Mouse (Mus musculus) midbrain, postnatal 0 days (tissue): Measurements from ENCODE around the gene Creg2. TPM values are rescaled to one million over a fixed set of nuclear protein-coding genes. Genes with fewer than 3 reads are reported as not detected.
A peak's percentile ranks its signal among the peaks of the same experiment; 100 is the strongest.

Experiments
- ATAC-seq: fragments of 200-750 bp; cut with Nextera tagmentation; 2 replicates; pipeline ENCODE4 v1.8.0; 2017; ENCODE audit warnings: moderate number of reproducible peaks, mild to moderate bottlenecking, moderate TSS enrichment, moderate library complexity; ENCODE audit not compliant: low FRiP score
- DNase-seq: peaks from one replicate; pipeline ENCODE4 v3.0.0-alpha.2; 2015; ENCODE audit warnings: low spot score
- H3K27ac ChIP-seq: fragments of 300-500 bp; sonication (generic); 2 replicates; pipeline ENCODE4 v1.5.1; 2014; ENCODE audit warnings: low read depth, mild to moderate bottlenecking, low read length, mixed read lengths
- H3K27me3 ChIP-seq: fragments of 300-500 bp; sonication (generic); 2 replicates; pipeline ENCODE4 v1.6.1; 2014; ENCODE audit warnings: low read length, control low read depth, mixed read lengths; ENCODE audit not compliant: insufficient read depth
- H3K36me3 ChIP-seq: fragments of 300-500 bp; sonication (generic); 2 replicates; pipeline ENCODE4 v1.6.1; 2014; ENCODE audit warnings: low read length, control low read depth, mixed read lengths; ENCODE audit not compliant: insufficient read depth
- H3K4me1 ChIP-seq: fragments of 300-500 bp; sonication (generic); 2 replicates; pipeline ENCODE4 v1.6.1; 2014; ENCODE audit warnings: mild to moderate bottlenecking, control low read depth, antibody characterized with exemption, low read length, mixed read lengths; ENCODE audit not compliant: insufficient read depth
- H3K4me2 ChIP-seq: fragments of 300-500 bp; sonication (generic); 2 replicates; pipeline ENCODE4 v1.6.1; 2014; ENCODE audit warnings: low read depth, mild to moderate bottlenecking, low read length, mixed read lengths; ENCODE audit not compliant: poor library complexity, severe bottlenecking
- H3K4me3 ChIP-seq: fragments of 300-500 bp; sonication (generic); 2 replicates; pipeline ENCODE4 v1.5.1; 2014; ENCODE audit warnings: low read depth, mild to moderate bottlenecking, low read length, moderate library complexity
- H3K9ac ChIP-seq: fragments of 300-500 bp; sonication (generic); replicated peaks from 2 replicates; pipeline ENCODE4 v1.6.1; 2014; ENCODE audit warnings: mild to moderate bottlenecking, low read length, moderate library complexity, mixed read lengths; ENCODE audit not compliant: poor library complexity, severe bottlenecking
- H3K9me3 ChIP-seq: fragments of 300-500 bp; sonication (generic); 2 replicates; pipeline ENCODE4 v1.6.1; 2016; ENCODE audit warnings: low read length, control low read depth
- CTCF ChIP-seq: IDR thresholded peaks from 2 replicates; pipeline ENCODE4 v1.5.1; 2016; ENCODE audit warnings: antibody characterized with exemption, mild to moderate bottlenecking
- WGBS: fragments of 180-500 bp; shearing (Covaris S2); extraction: QIAGEN DNeasy Blood & Tissue Kit; methylation state at CpG from one replicate; pipeline ENCODE4 v1.1.7; 2014; 5-methylcytosine and 5-hydroxymethylcytosine counted together
- polyA plus RNA-seq: library from polyadenylated mRNA; unstranded; fragments of >200 nt; fragmentation: Nextera tagmentation; extraction: Ambion mirVana; gene quantifications from 2 replicates; pipeline ENCODE4 v1.2.1, GENCODE M21; 2015
- total RNA-seq: library from RNA; depleted of rRNA; stranded (reverse); fragments of >200 nt; gene quantifications from 2 replicates; pipeline ENCODE4 v1.2.3, GENCODE M21; 2014; rRNA removed

Creg2 gene
- total and polyA plus RNA-seq, 2 experiments from 2014 or later: 14.6 to 25.9 TPM

DNA sequence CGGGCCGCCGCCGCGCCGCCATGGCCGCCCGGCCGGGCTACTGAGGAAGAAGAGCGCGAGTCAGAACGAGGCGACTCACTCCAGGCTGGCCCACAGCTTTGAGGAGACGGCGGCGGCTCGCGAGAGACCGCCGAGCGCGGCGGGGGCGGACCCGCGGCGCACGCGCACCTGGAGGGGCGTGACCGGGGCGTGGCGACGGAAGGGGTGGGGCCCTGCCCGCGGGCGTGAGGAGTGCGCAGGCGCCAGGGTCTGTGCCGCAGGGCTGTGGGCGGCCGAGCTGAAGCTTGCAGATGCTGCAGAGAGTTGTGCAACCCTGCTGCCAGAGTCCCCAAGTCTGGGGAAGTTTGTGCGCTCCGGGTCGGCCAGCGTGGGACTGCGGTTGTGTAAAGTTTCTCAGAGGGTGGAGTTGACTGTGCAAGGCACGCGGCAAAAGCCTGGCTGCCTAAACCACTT, 74.0 kb downstream of the Creg2 start, which contains the start of gene Rnf149:
Gene Rnf149, minus strand, starts transcription at position 153 of the 453 bp plus-strand sequence.
- under 1% methylated on average over 33 of the region's 49 CpGs for WGBS
- DNase-seq (peak; percentile 92), ATAC-seq (peak; percentile 96)
- Histone ChIP-seq H3K4me1 (peaks cover 8% of the 10 kb centered on the region), H3K9me3 (no peaks in the 10 kb centered on the region), H3K27me3 (no peaks in the 10 kb centered on the region), H3K36me3 (no peaks in the 10 kb centered on the region), H3K27ac (peak within 1 kb of the TSS; percentile 95), H3K4me2 (peak within 1 kb of the TSS; percentile 80), H3K9ac (peak within 1 kb of the TSS; percentile 82), H3K4me3 (peak within 1 kb of the TSS; percentile 68)
- no peak for TF ChIP-seq CTCF

DNA sequence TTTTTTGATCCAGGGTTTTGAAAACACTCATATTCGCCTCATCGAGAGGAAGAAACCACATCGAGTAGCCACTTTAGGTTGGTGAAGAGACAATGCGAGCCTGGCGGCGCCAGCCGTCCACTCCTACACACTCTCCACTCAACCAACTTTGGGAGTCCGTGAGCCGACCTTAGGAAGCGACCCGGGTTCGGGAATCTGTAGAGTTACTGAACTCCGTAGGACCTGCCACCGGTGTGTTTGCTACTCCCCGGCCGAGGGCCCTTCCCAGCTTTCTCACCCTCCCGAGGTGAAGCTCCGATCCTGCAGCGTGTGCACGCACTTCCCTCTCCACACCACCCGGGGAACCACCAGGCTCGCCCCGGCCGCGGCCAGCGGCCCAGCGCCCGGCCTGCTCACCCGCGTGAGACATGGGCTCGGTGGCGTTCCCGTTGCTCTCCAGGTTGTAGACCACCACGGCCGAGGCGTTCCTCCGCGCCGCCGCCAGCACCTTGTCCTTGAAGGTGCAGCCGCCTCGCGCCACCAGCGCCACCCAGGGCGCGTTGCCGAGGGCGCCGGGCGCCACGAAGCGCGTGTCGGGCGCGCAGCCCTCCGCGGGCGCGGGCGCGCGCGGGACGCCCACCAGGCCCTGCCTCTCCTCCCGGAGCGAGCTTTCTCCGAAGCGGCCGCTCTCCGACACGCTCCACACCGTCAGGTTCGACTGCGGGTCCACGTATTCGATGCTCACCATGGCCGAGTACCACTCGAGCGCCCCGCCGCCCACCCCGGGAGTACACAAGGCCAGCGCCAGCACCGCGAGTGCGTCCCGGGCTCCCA, 74.6 kb downstream of the Creg2 start:
- H3K36me3 ChIP-seq: no peaks in the 10 kb centered on the region
- H3K4me1 ChIP-seq: peaks cover 8% of the 10 kb centered on the region
- H3K27ac ChIP-seq: peak overlapping the region; percentile 95
- peak; percentile 80 for ATAC-seq
- peak overlapping the region; percentile 80 for H3K4me2 ChIP-seq
- no peaks in the 10 kb centered on the region for H3K27me3 ChIP-seq
- peak overlapping the region; percentile 82 for H3K9ac ChIP-seq
- no peaks in the 10 kb centered on the region for H3K9me3 ChIP-seq
- peak; percentile 62 for DNase-seq
- peak; percentile 22 for TF ChIP-seq CTCF
- under 1% methylated on average over 83 of the region's 88 CpGs for WGBS
- peak overlapping the region; percentile 68 for H3K4me3 ChIP-seq

GRCm38 (mm10) chr1:39575778-39576375, 75.4 kb downstream of the Creg2 start:
- H3K9me3 ChIP-seq: no peaks in the 10 kb centered on the region
- peaks cover 8% of the 10 kb centered on the region for H3K4me1 ChIP-seq
- no peak for TF ChIP-seq CTCF
- ATAC-seq: no peak
- no peak overlapping the region for H3K27ac ChIP-seq
- no peak for DNase-seq
- WGBS: 21% methylated on average over 8 of the region's 8 CpGs
- H3K9ac ChIP-seq: no peak overlapping the region; the same call in 1 of the 2 replicates
- no peaks in the 10 kb centered on the region for H3K27me3 ChIP-seq
- peak overlapping the region; percentile 68 for H3K4me3 ChIP-seq
- peak overlapping the region; percentile 80 for H3K4me2 ChIP-seq
- no peaks in the 10 kb centered on the region for H3K36me3 ChIP-seq

DNA sequence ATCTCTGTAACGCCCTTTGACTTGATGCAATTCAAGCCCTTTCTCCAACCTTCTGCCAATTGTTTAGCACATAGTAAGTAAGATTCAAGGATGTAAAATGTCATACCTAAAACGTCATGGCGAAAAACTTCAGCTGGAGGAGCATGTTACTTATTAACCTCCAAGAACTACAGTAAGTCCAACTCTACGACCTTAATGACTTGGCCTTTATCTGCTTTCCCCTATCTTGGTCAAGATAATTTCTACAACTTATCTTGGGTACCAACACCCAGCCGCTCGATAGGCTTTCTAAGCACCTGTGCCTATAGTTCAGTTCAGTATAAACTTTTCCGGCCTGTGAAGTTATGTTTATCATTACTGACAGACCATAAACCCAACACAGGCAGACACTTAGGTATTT, 77.4 kb downstream of the Creg2 start:
- 94% methylated on average over 7 of the region's 7 CpGs for WGBS
- H3K27me3 ChIP-seq: no peaks in the 10 kb centered on the region
- DNase-seq: no peak
- H3K4me3 ChIP-seq: no peak overlapping the region
- H3K27ac ChIP-seq: no peak overlapping the region
- H3K36me3 ChIP-seq: no peaks in the 10 kb centered on the region
- H3K4me2 ChIP-seq: no peak overlapping the region
- ATAC-seq: no peak
- peaks cover 8% of the 10 kb centered on the region for H3K4me1 ChIP-seq
- no peak for TF ChIP-seq CTCF
- no peak overlapping the region for H3K9ac ChIP-seq
- H3K9me3 ChIP-seq: no peaks in the 10 kb centered on the region

DNA sequence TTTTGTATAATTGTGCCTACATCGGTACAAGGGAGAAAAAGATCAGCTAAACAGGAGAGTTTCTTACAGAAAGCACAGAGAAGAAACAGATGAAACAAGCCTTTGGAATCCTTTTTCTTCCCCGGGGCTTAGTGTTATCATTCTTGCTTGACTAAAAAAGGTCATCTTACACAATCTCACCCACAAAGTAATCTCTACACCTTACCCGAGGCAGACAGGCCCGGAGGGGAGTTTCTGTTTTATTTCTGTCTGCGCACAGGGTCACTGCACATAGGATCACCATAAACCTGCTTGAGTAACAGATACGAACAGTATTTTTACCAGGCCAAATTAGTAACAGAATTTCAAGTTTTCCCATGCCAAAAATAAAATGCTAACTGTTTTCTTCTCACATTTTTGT, 79.6 kb downstream of the Creg2 start:
- TF ChIP-seq CTCF: no peak
- 70% methylated on average over 6 of the region's 6 CpGs for WGBS
- no peaks in the 10 kb centered on the region for H3K9me3 ChIP-seq
- no peak for DNase-seq
- no peak for ATAC-seq
- H3K4me2 ChIP-seq: no peak overlapping the region
- no peaks in the 10 kb centered on the region for H3K27me3 ChIP-seq
- no peak overlapping the region for H3K9ac ChIP-seq
- no peaks in the 10 kb centered on the region for H3K36me3 ChIP-seq
- H3K4me3 ChIP-seq: no peak overlapping the region
- no peak overlapping the region for H3K27ac ChIP-seq
- H3K4me1 ChIP-seq: peaks cover 8% of the 10 kb centered on the region

Other genes starting within 250 kb of the Creg2 start
- 18.3 and 20.2 TPM in 2 replicates for gene Tbc1d8, start 172.7 kb downstream of the Creg2 start, total RNA-seq
- 8.5 TPM in 2 replicates for gene Tbc1d8, start 172.7 kb downstream of the Creg2 start, polyA plus RNA-seq
- gene Cnot11, start 116.5 kb downstream of the Creg2 start, total RNA-seq: 28.8 and 32.3 TPM in 2 replicates
- 9.4 and 9.6 TPM in 2 replicates for gene Cnot11, start 116.5 kb downstream of the Creg2 start, polyA plus RNA-seq
- 13.0 and 22.2 TPM in 2 replicates for gene Rnf149, start 74.1 kb downstream of the Creg2 start, total RNA-seq
- gene Rnf149, start 74.1 kb downstream of the Creg2 start, polyA plus RNA-seq: 16.5 and 20.6 TPM in 2 replicates
- 0.52 and 0.66 TPM in 2 replicates for gene Rfx8, start 69.5 kb upstream of the Creg2 start, total RNA-seq
- gene Rfx8, start 69.5 kb upstream of the Creg2 start, polyA plus RNA-seq: 0.28 and 0.39 TPM in 2 replicates
- gene Gm3646, start 153.9 kb upstream of the Creg2 start, total RNA-seq: not detected in 2 replicates
- not detected in 2 replicates for gene Gm3646, start 153.9 kb upstream of the Creg2 start, polyA plus RNA-seq
- gene Map4k4, start 249.4 kb upstream of the Creg2 start, total RNA-seq: 185 and 191 TPM in 2 replicates
- gene Map4k4, start 249.4 kb upstream of the Creg2 start, polyA plus RNA-seq: 16.0 and 30.6 TPM in 2 replicates